Mouse (Mus musculus): ENCODE results near the gene 6430628N08Rik.

6430628N08Rik gene

GRCm38 (mm10) chr4:115940681-115941080 is 50.2 kb downstream of the 6430628N08Rik start:
- DNase-seq: no peak

DNA sequence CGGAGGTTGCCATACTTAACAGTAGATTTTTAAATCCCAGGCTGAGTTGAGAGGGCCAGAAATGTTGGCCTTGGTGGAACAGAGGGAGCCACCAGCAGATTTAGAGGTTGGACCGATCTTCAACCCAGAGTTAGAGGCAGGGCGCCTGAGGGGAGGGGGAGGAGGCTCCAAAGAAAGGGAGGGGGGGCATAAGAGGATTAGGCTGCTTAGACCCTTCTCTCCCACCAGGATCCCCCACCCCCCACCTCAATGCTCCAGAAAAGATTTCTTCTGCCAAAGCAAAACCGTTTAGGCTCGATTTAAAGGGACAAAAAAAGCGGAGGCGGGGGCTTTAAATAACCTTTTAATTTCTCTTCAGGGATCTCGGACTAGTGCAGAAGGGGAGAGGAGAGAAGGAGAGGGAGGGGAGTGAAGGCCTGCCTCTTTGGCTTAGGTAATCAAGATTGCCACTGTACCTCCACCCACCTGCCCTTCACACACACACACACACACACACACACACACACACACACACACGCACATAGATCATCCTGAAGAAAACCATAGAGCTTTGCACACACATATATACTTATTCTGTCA is 50.9 kb downstream of the 6430628N08Rik start:
- DNase-seq: no peak

DNA sequence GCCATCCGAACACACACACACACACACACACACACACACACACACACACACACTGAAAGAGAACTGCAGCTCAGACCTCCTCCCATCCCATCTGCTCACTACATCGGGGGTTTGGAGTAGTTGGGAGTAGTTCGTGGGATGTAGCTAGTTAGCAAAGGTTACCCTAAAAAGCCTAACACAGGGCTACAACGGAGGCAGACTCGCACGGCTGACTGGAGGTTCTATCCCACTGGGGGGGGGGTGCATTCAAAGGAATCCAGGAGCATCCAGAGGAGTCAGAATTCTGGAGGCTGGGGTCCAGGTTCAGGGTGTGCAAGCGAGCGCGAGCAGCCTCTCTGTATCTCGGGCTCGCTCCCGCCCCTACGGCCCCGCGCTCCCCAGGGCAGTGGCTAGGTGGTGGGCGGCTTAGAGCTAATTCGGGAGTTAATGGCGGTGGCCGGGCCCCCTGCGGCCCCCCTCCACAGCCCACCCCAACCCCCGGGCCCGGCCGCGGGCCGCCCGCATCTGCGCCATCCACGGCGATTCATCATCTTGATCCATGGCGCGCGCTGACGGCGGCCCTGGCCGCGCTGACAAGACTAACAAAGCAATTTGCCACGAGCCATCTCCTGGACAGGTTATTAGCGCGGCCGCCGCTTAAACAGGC is 53.3 kb downstream of the 6430628N08Rik start:
- no peak for DNase-seq

Measured in cerebellum, adult 9-10 months (tissue).